Mouse (Mus musculus) midbrain, embryonic 15.5 days (tissue): ENCODE data around the gene Nptx1. TPM values are rescaled to one million over a fixed set of nuclear protein-coding genes. Genes with fewer than 3 reads are reported as not detected.
A peak's percentile ranks its signal among the peaks of the same experiment; 100 is the strongest.

Experiments
- ATAC-seq: fragments of 200-750 bp; cut with Nextera tagmentation; replicated peaks from 2 replicates; pipeline ENCODE4 v1.8.0; 2017; ENCODE audit warnings: moderate TSS enrichment
- H3K27ac ChIP-seq: fragments of 300-500 bp; sonication (generic); 2 replicates; pipeline ENCODE4 v1.5.1; 2015; ENCODE audit warnings: mild to moderate bottlenecking, inconsistent platforms
- H3K27me3 ChIP-seq: fragments of 300-500 bp; sonication (generic); replicated peaks from 2 replicates; pipeline ENCODE4 v1.6.1; 2015; ENCODE audit warnings: inconsistent platforms
- H3K36me3 ChIP-seq: fragments of 300-500 bp; sonication (generic); replicated peaks from 2 replicates; pipeline ENCODE4 v1.6.1; 2015; ENCODE audit warnings: inconsistent platforms
- H3K4me1 ChIP-seq: fragments of 300-500 bp; sonication (generic); 2 replicates; pipeline ENCODE4 v1.6.1; 2015; ENCODE audit warnings: inconsistent platforms
- H3K4me2 ChIP-seq: fragments of 300-500 bp; sonication (generic); 2 replicates; pipeline ENCODE4 v1.6.1; 2015; ENCODE audit warnings: inconsistent platforms, mild to moderate bottlenecking, moderate library complexity
- H3K4me3 ChIP-seq: fragments of 300-500 bp; sonication (generic); 2 replicates; pipeline ENCODE4 v1.5.1; 2015; ENCODE audit warnings: mild to moderate bottlenecking, inconsistent platforms
- H3K9ac ChIP-seq: fragments of 300-500 bp; sonication (generic); 2 replicates; pipeline ENCODE4 v1.6.1; 2015; ENCODE audit warnings: mild to moderate bottlenecking, inconsistent platforms
- H3K9me3 ChIP-seq: fragments of 300-500 bp; sonication (generic); 2 replicates; pipeline ENCODE4 v1.6.1; 2016; ENCODE audit warnings: inconsistent platforms
- WGBS: fragments of 180-500 bp; shearing (Covaris S2); methylation state at CpG from one replicate; pipeline ENCODE4 v1.1.7; 2015; ENCODE audit warnings: mixed read lengths; 5-methylcytosine and 5-hydroxymethylcytosine counted together
- polyA plus RNA-seq: library from polyadenylated mRNA; unstranded; fragments of >200 nt; fragmentation: Nextera tagmentation; extraction: Ambion mirVana; gene quantifications from 2 replicates; pipeline ENCODE4 v1.2.1, GENCODE M21; 2015

Gene Nptx1
- polyA plus RNA-seq, 1 experiment from 2014 or later, result 13.7 TPM

DNA sequence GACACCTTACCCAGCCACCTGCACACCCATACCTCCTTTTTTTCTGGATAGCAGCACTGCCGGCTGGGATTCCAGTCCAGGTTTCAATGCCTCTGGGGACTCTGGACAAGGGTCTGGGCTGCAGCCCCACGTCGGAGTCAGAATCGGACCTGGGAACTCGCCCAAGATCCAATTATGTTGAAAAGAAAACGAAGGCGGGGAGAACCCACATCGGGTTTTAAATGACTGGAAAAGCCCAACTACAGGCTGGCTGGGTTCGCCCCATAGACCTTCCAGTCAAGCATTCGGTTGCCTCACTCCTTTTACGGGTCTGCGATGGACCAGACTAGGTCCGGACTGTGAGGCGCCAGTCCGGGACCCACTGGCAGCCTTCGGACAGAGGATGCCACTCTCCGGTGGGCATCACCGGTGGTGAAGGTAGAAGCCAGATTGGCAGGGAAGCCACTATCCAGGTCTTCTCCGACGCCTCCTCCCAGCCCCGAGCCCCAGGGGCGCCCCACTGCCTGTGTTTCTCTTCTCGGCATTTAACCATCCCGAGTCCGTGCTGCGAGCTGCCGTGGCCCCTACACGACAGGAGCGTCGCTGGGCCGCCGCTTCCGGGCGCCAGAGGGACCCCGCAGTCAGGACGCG lies 1.3 kb upstream of the Nptx1 start:
- Histone ChIP-seq H3K36me3 (no peaks in the 10 kb centered on the region), H3K9ac (peak overlapping the region; percentile 65), H3K4me1 (peaks cover 57% of the 10 kb centered on the region), H3K4me2 (peak overlapping the region; percentile 98), H3K9me3 (no peaks in the 10 kb centered on the region), H3K4me3 (peak overlapping the region; percentile 76), H3K27ac (peak overlapping the region; percentile 35), H3K27me3 (peaks cover 24% of the 10 kb centered on the region)
- WGBS, result 2% methylated on average over 37 of the region's 37 CpGs
- ATAC-seq, result no peak

DNA sequence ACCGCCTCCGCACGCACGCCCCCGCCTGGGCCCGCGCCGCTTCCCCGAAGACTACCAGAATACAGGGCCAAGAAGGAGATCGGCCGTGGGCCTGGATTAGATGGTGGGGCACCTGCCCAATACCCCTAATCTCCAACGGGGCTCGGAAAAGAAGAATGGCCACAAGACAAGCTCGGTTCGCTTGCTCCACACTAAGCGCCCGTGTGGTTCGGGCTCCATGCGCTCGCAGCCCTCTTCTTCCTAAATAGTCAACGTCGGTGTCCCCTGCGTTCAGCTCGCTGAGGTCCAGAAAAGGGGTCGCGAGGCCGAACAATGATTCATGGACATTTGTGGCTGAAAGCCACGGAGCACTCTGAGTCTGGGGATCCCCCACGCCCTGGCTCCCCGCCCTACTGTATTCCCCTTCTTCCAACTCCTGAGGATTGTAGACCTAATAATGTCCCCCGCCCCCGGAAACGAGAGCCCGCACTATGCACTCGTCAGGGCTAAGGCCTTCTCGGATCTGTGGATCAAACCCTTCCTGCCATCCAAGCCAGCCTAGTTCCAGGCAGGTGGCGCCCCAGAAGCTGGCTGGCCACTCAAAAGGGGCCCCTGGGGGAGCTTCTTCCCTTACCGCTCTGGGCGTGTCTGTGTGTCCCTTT lies 518 bp upstream of the Nptx1 start:
- peaks cover 63% of the 10 kb centered on the region for H3K4me1 ChIP-seq
- peak overlapping the region; percentile 76 for H3K4me3 ChIP-seq
- ATAC-seq, result peak; percentile 29; the same call in 1 of the 2 replicates
- H3K27ac ChIP-seq, result peak overlapping the region; percentile 68
- peak overlapping the region; percentile 65 for H3K9ac ChIP-seq
- H3K27me3 ChIP-seq, result peaks cover 25% of the 10 kb centered on the region
- no peaks in the 10 kb centered on the region for H3K9me3 ChIP-seq
- no peaks in the 10 kb centered on the region for H3K36me3 ChIP-seq
- under 1% methylated on average over 37 of the region's 39 CpGs for WGBS
- peak overlapping the region; percentile 98 for H3K4me2 ChIP-seq

DNA sequence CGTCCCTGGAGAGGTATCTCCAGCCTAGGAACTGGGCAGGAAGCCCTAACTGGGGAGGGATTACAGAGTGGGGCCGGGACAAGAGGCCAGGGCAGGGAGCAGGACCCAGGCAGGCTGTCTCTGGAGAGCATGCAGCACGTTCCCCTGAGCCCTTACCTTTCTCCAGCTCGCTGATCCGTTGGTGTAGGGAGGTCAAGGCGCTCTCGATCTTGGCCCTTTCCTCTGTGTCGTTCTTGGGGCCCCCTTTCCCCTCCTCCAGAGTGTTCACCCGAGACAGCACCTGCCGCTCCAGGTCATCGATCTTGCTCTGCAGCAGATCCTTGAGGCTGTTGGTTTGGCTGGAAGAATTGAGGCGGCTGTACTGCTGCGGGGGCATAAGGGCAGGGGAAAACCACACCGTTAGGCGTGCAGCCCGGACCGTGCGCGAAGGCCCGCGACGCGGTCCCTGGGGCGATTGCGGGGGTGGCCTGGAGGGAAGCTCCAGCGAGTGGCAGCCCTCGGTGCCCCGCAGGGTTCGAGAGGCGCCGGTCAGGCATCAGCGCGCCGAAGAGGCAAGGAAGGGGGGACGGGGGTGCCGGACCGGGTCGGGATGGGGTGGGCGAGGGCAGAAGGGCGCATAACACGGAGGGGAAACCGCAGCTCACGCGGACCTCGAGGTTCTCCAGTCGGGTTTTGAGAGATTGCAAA lies 914 bp downstream of the Nptx1 start:
- peak overlapping the region; percentile 65 for H3K9ac ChIP-seq

DNA sequence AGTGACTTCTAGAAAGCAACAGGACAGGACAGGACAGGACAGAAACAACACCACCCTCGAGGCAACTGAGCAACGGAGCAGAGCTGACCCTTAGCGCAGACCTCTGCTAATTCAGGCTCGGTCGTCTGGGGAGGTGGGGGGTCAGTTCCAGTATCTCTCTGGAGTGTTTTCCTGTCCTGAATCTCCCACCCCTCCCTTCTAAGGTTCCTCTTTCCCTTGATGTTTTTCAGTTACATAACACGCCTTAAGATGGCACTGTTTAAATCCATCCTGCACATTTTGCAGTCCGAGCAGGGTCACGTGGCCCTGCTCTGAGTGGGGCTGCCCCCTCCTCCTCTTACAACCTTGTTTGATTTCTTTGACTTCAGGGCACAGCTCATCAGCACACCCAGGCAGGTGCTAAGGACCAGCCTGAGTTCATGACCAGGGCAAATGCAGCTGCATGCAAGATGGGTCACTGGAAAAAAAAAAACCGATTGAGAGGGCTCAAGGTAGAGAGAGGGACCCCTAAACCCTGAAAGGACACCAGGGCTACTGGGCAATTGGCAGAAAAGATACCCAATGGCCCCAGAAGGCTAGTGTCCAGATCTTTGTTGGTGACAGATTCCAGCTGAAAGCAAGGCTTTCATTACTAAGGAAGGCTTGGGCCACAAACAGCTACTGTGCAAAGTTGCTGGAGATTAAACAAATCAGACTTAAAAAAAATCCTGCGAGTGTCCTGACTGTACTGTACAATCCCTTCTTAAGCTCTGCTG lies 1.6 kb downstream of the Nptx1 start:
- Histone ChIP-seq H3K9ac (peak overlapping the region; percentile 65), H3K27me3 (peaks cover 28% of the 10 kb centered on the region), H3K27ac (no peak overlapping the region), H3K9me3 (no peaks in the 10 kb centered on the region), H3K4me3 (peak overlapping the region; percentile 76), H3K36me3 (no peaks in the 10 kb centered on the region), H3K4me1 (peaks cover 58% of the 10 kb centered on the region), H3K4me2 (peak overlapping the region; percentile 98)
- WGBS, result 6% methylated on average over 10 of the region's 10 CpGs
- ATAC-seq, result no peak

More for the DNA sequence above, 914 bp downstream of the Nptx1 start:
- Histone ChIP-seq H3K4me1 (peaks cover 63% of the 10 kb centered on the region), H3K27ac (no peak overlapping the region), H3K27me3 (peaks cover 28% of the 10 kb centered on the region), H3K9me3 (no peaks in the 10 kb centered on the region), H3K4me2 (peak overlapping the region; percentile 98), H3K36me3 (no peaks in the 10 kb centered on the region), H3K4me3 (peak overlapping the region; percentile 76)
- ATAC-seq, result no peak
- under 1% methylated on average over 46 of the region's 46 CpGs for WGBS

DNA sequence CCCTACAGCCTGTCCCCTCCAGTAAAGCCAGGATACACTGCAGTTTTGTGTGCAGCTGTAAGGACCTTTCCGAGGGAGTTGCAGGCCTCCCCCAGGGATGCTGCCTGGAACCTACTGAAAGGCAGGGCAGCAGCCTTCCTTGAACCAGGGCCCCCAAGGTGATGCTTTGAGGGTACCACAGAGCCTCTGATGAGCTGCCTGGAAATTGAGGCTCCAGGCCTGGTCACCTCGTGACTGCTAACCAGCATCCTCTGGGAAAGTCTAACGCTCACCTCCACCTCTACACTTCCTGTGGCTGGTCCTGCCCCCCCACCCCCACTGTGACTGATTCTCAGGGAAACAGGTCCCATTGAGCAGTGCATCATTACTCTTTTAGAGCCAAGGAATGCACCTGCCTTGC lies 2.3 kb downstream of the Nptx1 start:
- H3K36me3 ChIP-seq, result no peaks in the 10 kb centered on the region
- H3K4me2 ChIP-seq, result peak overlapping the region; percentile 98
- peak overlapping the region; percentile 13; the same call in 1 of the 2 replicates for H3K9ac ChIP-seq
- H3K27ac ChIP-seq, result no peak overlapping the region
- peaks cover 55% of the 10 kb centered on the region for H3K4me1 ChIP-seq
- 54% methylated on average over 3 of the region's 3 CpGs for WGBS
- peak overlapping the region; percentile 76 for H3K4me3 ChIP-seq
- H3K27me3 ChIP-seq, result peaks cover 28% of the 10 kb centered on the region
- H3K9me3 ChIP-seq, result no peaks in the 10 kb centered on the region
- ATAC-seq, result no peak

DNA sequence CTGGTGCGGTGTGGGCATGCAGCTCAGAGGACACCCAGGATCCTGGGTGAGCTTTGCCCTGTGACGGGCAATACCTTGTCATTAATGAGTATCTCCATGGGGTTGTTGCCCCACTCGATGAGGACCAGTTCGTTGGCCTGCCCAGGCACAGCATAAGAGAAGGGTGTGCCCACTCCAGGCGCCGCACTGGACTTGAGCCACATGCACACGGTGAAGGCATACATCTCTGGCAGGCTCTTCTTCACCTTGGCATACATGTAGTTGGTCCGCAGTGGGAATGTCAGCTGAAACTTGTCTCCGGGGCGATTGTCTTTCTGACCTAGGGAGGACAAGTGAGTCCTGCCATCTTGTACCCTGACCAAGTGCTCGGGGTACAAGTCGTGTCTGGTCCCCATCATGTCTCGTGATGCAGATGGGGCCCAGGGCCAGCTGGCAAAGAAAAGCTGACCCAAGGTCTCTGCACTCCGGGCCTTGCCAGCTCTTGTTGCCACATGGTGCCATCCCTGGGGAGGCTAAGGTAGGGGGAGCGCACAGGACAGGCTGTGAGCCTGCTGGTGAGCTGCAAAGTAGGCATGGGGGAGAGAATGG lies 2.9 kb downstream of the Nptx1 start:
- Histone ChIP-seq H3K27ac (no peak overlapping the region), H3K9me3 (no peaks in the 10 kb centered on the region), H3K4me2 (peak overlapping the region; percentile 98), H3K36me3 (no peaks in the 10 kb centered on the region), H3K4me3 (peak overlapping the region; percentile 76; the same call in 1 of the 2 replicates), H3K27me3 (peaks cover 22% of the 10 kb centered on the region; the same call in 1 of the 2 replicates), H3K9ac (0 out of 2 replicates have a peak overlapping the region, but pooled peaks have one; percentile 6), H3K4me1 (peaks cover 57% of the 10 kb centered on the region)
- ATAC-seq, result no peak
- WGBS, result 83% methylated on average over 15 of the region's 15 CpGs

DNA sequence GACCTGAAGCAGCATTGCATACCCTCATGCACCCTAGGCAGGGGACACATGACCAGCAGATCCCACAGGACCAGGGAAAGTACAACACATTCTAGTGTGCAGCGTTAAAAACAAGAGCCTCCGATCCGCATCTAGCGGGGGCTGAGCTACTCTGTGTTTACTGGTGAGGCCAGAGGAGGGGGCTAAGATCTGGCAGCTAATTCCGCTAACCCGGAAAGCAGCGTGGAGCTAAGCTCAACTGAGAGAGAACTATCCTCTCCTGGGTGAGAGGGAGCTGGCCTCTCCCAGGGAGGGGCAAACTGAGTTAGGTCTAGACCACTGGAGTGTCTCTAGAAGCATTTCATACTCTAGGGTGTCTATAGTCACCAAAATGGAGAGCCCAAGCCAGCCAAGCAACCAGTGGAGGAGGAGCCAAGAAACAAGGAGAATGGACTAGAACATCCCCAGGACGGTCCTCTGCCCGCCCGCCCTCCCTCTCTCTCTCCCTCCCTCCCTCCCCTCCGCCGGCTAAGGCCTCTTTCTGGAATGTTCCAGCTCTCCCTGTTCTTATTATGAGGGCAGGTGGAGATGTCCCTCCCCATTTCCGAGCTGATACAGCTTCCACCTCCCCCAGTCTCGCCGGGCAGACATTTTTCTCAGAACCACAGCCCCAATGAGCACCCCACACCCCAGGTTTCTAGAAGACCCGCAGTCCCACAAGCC lies 3.6 kb downstream of the Nptx1 start:
- Histone ChIP-seq H3K27me3 (peaks cover 19% of the 10 kb centered on the region), H3K9ac (no peak overlapping the region), H3K36me3 (no peaks in the 10 kb centered on the region), H3K4me3 (0 out of 2 replicates have a peak overlapping the region, but pooled peaks have one; percentile 7), H3K4me1 (peaks cover 51% of the 10 kb centered on the region), H3K9me3 (no peaks in the 10 kb centered on the region), H3K27ac (no peak overlapping the region), H3K4me2 (peak overlapping the region; percentile 98)
- no peak for ATAC-seq
- WGBS, result 55% methylated on average over 16 of the region's 16 CpGs

DNA sequence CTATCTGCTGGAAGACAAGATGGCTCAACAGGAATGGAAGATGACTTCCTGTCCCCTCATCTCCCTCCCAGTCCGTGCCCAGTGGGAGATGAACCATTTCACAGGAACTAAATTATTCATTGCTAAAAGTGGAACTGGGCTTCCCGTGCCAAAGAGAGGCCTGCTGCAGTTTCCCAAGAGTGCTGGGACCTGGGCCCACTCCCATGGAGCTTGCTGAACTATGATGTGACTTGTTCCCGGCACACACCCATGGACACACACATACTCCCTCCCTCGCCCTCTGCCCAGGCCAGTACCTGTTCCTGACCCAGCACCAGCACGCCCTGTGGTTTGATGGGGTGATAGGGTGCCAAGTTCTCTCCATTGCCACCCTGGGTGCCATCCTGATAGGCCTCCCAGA lies 4.7 kb downstream of the Nptx1 start:
- WGBS, result 75% methylated on average over 5 of the region's 5 CpGs
- Histone ChIP-seq H3K27ac (no peak overlapping the region), H3K9me3 (no peaks in the 10 kb centered on the region), H3K4me3 (no peak overlapping the region), H3K36me3 (no peaks in the 10 kb centered on the region), H3K4me2 (peak overlapping the region; percentile 98; the same call in 1 of the 2 replicates), H3K27me3 (peaks cover 19% of the 10 kb centered on the region), H3K4me1 (peaks cover 40% of the 10 kb centered on the region), H3K9ac (no peak overlapping the region)
- no peak for ATAC-seq

DNA sequence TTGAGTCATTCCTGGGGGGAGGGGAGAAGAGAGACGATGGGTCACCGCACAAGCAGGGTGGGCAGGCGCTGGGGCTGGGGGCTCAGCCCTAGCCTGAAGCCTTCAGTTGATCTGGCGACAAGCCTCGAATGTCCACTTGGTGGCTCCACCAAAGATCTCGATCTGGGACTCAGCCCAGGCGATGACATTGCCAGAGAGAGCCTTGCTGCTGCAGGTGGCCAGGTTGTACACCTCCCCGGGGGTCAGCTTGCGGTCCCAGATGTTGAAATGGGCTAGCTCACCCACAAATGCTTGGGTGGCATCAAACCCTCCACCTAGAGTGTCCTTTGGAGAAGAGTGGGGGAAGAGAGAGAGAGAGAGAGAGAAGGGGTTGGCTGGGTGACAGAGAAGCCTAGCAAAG lies 5.2 kb downstream of the Nptx1 start:
- ATAC-seq, result no peak
- peaks cover 38% of the 10 kb centered on the region for H3K4me1 ChIP-seq
- no peak overlapping the region for H3K27ac ChIP-seq
- H3K9me3 ChIP-seq, result no peaks in the 10 kb centered on the region
- H3K9ac ChIP-seq, result no peak overlapping the region
- H3K4me3 ChIP-seq, result no peak overlapping the region
- H3K4me2 ChIP-seq, result no peak overlapping the region
- H3K27me3 ChIP-seq, result peaks cover 19% of the 10 kb centered on the region
- WGBS, result 61% methylated on average over 9 of the region's 9 CpGs
- H3K36me3 ChIP-seq, result no peaks in the 10 kb centered on the region

DNA sequence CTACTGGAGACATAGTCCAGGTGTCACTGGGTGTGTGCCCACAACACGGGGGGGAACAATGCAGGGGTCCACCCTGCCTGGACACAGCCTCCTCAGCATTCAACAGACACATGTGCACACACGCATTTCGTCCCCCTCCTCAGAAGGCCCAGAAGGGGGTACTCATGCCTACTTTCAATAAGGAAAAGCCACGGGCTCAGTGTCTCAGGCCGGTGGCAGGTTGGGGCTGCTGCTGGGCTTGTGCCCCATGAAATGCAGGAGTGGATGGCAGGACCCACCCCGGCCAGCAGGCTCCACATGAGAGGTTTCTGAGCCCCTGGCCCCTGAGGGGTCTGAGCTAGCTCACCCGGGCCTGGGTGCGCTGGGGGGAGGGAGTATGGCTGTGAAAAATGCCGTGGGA lies 6.5 kb downstream of the Nptx1 start:
- H3K27ac ChIP-seq, result no peak overlapping the region
- peaks cover 16% of the 10 kb centered on the region for H3K27me3 ChIP-seq
- H3K4me3 ChIP-seq, result no peak overlapping the region
- H3K36me3 ChIP-seq, result no peaks in the 10 kb centered on the region
- H3K4me1 ChIP-seq, result peaks cover 25% of the 10 kb centered on the region
- 80% methylated on average over 9 of the region's 9 CpGs for WGBS
- no peak for ATAC-seq
- no peak overlapping the region for H3K4me2 ChIP-seq
- no peaks in the 10 kb centered on the region for H3K9me3 ChIP-seq
- no peak overlapping the region for H3K9ac ChIP-seq

DNA sequence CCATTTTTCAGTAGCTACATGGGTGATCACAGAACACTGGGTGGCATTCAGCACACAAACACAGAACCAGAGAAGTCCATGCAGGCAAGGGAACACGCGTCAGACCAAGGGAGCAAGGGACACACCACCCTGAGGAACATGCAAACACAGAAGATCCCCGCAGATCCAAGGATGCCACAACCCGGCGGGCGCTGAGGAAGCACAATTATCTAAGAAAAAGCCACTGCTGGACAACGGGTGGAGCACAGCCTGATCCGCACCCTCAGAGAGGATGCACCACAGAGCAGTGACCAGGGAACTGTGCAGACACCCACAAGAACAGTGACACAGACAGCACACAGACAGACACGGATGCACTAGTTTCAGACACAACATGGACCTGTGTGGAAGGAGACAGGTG lies 7.0 kb downstream of the Nptx1 start:
- Histone ChIP-seq H3K27ac (no peak overlapping the region), H3K9me3 (no peaks in the 10 kb centered on the region), H3K36me3 (no peaks in the 10 kb centered on the region), H3K4me3 (no peak overlapping the region), H3K4me1 (peaks cover 20% of the 10 kb centered on the region), H3K27me3 (peaks cover 15% of the 10 kb centered on the region), H3K9ac (no peak overlapping the region), H3K4me2 (no peak overlapping the region)
- WGBS, result 74% methylated on average over 9 of the region's 9 CpGs
- ATAC-seq, result no peak
